Mouse (Mus musculus): ENCODE measurements around the gene Pde11a. TPM values are rescaled to one million over a fixed set of nuclear protein-coding genes. Genes with fewer than 3 reads are reported as not detected.

Pde11a gene
- polyA plus RNA-seq, 1 experiment from 2014 or later, result 0.52 TPM

- ATAC-seq (ENCODE audit: insufficient number of reproducible peaks, low FRiP score, low TSS enrichment, low read depth), result no peak
- H3K27ac ChIP-seq (replicated peaks; ENCODE audit: low read depth, low read length), result no peak overlapping the region
- no peaks in the 10 kb centered on the region for H3K9me3 ChIP-seq (ENCODE audit: control insufficient read depth, low read length)
- no peak overlapping the region for H3K9ac ChIP-seq (ENCODE audit: low read length)
- peaks cover 1% of the 10 kb centered on the region; the same call in 1 of the 2 replicates for H3K4me1 ChIP-seq (ENCODE audit: control insufficient read depth, insufficient read depth, low read length)
- no peak overlapping the region for H3K4me2 ChIP-seq (ENCODE audit: low read depth, severe bottlenecking)
- 14% methylated on average over 6 of the region's 6 CpGs for WGBS
- H3K4me3 ChIP-seq (ENCODE audit: low read depth, low read length), result no peak overlapping the region
- H3K27me3 ChIP-seq (ENCODE audit: control insufficient read depth, insufficient read depth, low read length), result no peaks in the 10 kb centered on the region
- H3K36me3 ChIP-seq (ENCODE audit: control insufficient read depth, insufficient read depth, low read length), result no peaks in the 10 kb centered on the region
- peak; percentile 75 for DNase-seq (ENCODE audit: low spot score)
Measured at GRCm38 (mm10) chr2:76114734-76115133, 223.8 kb downstream of the Pde11a start.

- Histone ChIP-seq H3K36me3 (ENCODE audit: control insufficient read depth, insufficient read depth, low read length) (no peaks in the 10 kb centered on the region), H3K27me3 (ENCODE audit: control insufficient read depth, insufficient read depth, low read length) (no peaks in the 10 kb centered on the region), H3K4me2 (ENCODE audit: low read depth, severe bottlenecking) (no peak overlapping the region), H3K9me3 (ENCODE audit: control insufficient read depth, low read length) (no peaks in the 10 kb centered on the region), H3K4me1 (ENCODE audit: control insufficient read depth, insufficient read depth, low read length) (peaks cover 14% of the 10 kb centered on the region), H3K4me3 (ENCODE audit: low read depth, low read length) (no peak overlapping the region), H3K27ac (replicated peaks; ENCODE audit: low read depth, low read length) (no peak overlapping the region), H3K9ac (ENCODE audit: low read length) (no peak overlapping the region)
- DNase-seq (ENCODE audit: low spot score), result no peak
- no peak for ATAC-seq (ENCODE audit: insufficient number of reproducible peaks, low FRiP score, low TSS enrichment, low read depth)
- WGBS, result 42% methylated on average over 8 of the region's 8 CpGs
Measured at GRCm38 (mm10) chr2:76109653-76110052, 228.9 kb downstream of the Pde11a start.

- no peaks in the 10 kb centered on the region; the same call in 1 of the 2 replicates for H3K4me1 ChIP-seq (ENCODE audit: control insufficient read depth, insufficient read depth, low read length)
- ATAC-seq (ENCODE audit: insufficient number of reproducible peaks, low FRiP score, low TSS enrichment, low read depth) (no peak), DNase-seq (ENCODE audit: low spot score) (peak; percentile 66)
- H3K36me3 ChIP-seq (ENCODE audit: control insufficient read depth, insufficient read depth, low read length), result no peaks in the 10 kb centered on the region
- 17% methylated on average over 14 of the region's 14 CpGs for WGBS
- no peak overlapping the region for H3K4me2 ChIP-seq (ENCODE audit: low read depth, severe bottlenecking)
- H3K9me3 ChIP-seq (ENCODE audit: control insufficient read depth, low read length), result no peaks in the 10 kb centered on the region
- H3K9ac ChIP-seq (ENCODE audit: low read length), result no peak overlapping the region
- H3K27me3 ChIP-seq (ENCODE audit: control insufficient read depth, insufficient read depth, low read length), result no peaks in the 10 kb centered on the region
- H3K27ac ChIP-seq (replicated peaks; ENCODE audit: low read depth, low read length), result no peak overlapping the region
- no peak overlapping the region for H3K4me3 ChIP-seq (ENCODE audit: low read depth, low read length)
Measured at GRCm38 (mm10) chr2:76101889-76102602, 236.5 kb downstream of the Pde11a start.

- Histone ChIP-seq H3K4me1 (ENCODE audit: control insufficient read depth, insufficient read depth, low read length) (no peaks in the 10 kb centered on the region; the same call in 1 of the 2 replicates), H3K9ac (ENCODE audit: low read length) (no peak overlapping the region), H3K4me2 (ENCODE audit: low read depth, severe bottlenecking) (no peak overlapping the region), H3K9me3 (ENCODE audit: control insufficient read depth, low read length) (no peaks in the 10 kb centered on the region), H3K4me3 (ENCODE audit: low read depth, low read length) (no peak overlapping the region), H3K36me3 (ENCODE audit: control insufficient read depth, insufficient read depth, low read length) (no peaks in the 10 kb centered on the region), H3K27ac (replicated peaks; ENCODE audit: low read depth, low read length) (no peak overlapping the region), H3K27me3 (ENCODE audit: control insufficient read depth, insufficient read depth, low read length) (no peaks in the 10 kb centered on the region)
- DNase-seq (ENCODE audit: low spot score) (no peak), ATAC-seq (ENCODE audit: insufficient number of reproducible peaks, low FRiP score, low TSS enrichment, low read depth) (no peak)
- WGBS, result 74% methylated on average over 9 of the region's 9 CpGs
Measured at GRCm38 (mm10) chr2:76100597-76100996, 238.0 kb downstream of the Pde11a start.

- DNase-seq (ENCODE audit: low spot score) (no peak), ATAC-seq (ENCODE audit: insufficient number of reproducible peaks, low FRiP score, low TSS enrichment, low read depth) (no peak)
- WGBS, result 38% methylated on average over 9 of the region's 9 CpGs
Measured at GRCm38 (mm10) chr2:76099726-76100347, 238.7 kb downstream of the Pde11a start.

GRCm38 (mm10) chr2:76098381-76098780, 240.2 kb downstream of the Pde11a start:
- DNase-seq (ENCODE audit: low spot score) (no peak), ATAC-seq (ENCODE audit: insufficient number of reproducible peaks, low FRiP score, low TSS enrichment, low read depth) (no peak)

More at GRCm38 (mm10) chr2:76099726-76100347, 238.7 kb downstream of the Pde11a start:
- H3K27ac ChIP-seq (replicated peaks; ENCODE audit: low read depth, low read length), result no peak overlapping the region
- no peaks in the 10 kb centered on the region; the same call in 1 of the 2 replicates for H3K4me1 ChIP-seq (ENCODE audit: control insufficient read depth, insufficient read depth, low read length)
- no peaks in the 10 kb centered on the region for H3K27me3 ChIP-seq (ENCODE audit: control insufficient read depth, insufficient read depth, low read length)
- H3K36me3 ChIP-seq (ENCODE audit: control insufficient read depth, insufficient read depth, low read length), result no peaks in the 10 kb centered on the region
- H3K4me3 ChIP-seq (ENCODE audit: low read depth, low read length), result no peak overlapping the region
- no peak overlapping the region for H3K9ac ChIP-seq (ENCODE audit: low read length)
- H3K4me2 ChIP-seq (ENCODE audit: low read depth, severe bottlenecking), result no peak overlapping the region
- H3K9me3 ChIP-seq (ENCODE audit: control insufficient read depth, low read length), result no peaks in the 10 kb centered on the region

GRCm38 (mm10) chr2:76097847-76098246, 240.7 kb downstream of the Pde11a start:
- Histone ChIP-seq H3K4me1 (ENCODE audit: control insufficient read depth, insufficient read depth, low read length) (peaks cover 3% of the 10 kb centered on the region; the same call in 1 of the 2 replicates), H3K27ac (replicated peaks; ENCODE audit: low read depth, low read length) (no peak overlapping the region), H3K4me3 (ENCODE audit: low read depth, low read length) (no peak overlapping the region), H3K4me2 (ENCODE audit: low read depth, severe bottlenecking) (no peak overlapping the region), H3K27me3 (ENCODE audit: control insufficient read depth, insufficient read depth, low read length) (no peaks in the 10 kb centered on the region), H3K9ac (ENCODE audit: low read length) (no peak overlapping the region), H3K36me3 (ENCODE audit: control insufficient read depth, insufficient read depth, low read length) (no peaks in the 10 kb centered on the region), H3K9me3 (ENCODE audit: control insufficient read depth, low read length) (no peaks in the 10 kb centered on the region)
- DNase-seq (ENCODE audit: low spot score) (no peak), ATAC-seq (ENCODE audit: insufficient number of reproducible peaks, low FRiP score, low TSS enrichment, low read depth) (no peak)
- 32% methylated on average over 7 of the region's 7 CpGs for WGBS

More at GRCm38 (mm10) chr2:76098381-76098780, 240.2 kb downstream of the Pde11a start:
- H3K9me3 ChIP-seq (ENCODE audit: control insufficient read depth, low read length), result no peaks in the 10 kb centered on the region
- no peak overlapping the region for H3K27ac ChIP-seq (replicated peaks; ENCODE audit: low read depth, low read length)
- H3K4me3 ChIP-seq (ENCODE audit: low read depth, low read length), result no peak overlapping the region
- WGBS, result 13% methylated on average over 8 of the region's 8 CpGs
- H3K4me1 ChIP-seq (ENCODE audit: control insufficient read depth, insufficient read depth, low read length), result peaks cover 3% of the 10 kb centered on the region; the same call in 1 of the 2 replicates
- H3K27me3 ChIP-seq (ENCODE audit: control insufficient read depth, insufficient read depth, low read length), result no peaks in the 10 kb centered on the region
- H3K36me3 ChIP-seq (ENCODE audit: control insufficient read depth, insufficient read depth, low read length), result no peaks in the 10 kb centered on the region
- H3K9ac ChIP-seq (ENCODE audit: low read length), result no peak overlapping the region
- H3K4me2 ChIP-seq (ENCODE audit: low read depth, severe bottlenecking), result no peak overlapping the region

- ATAC-seq (ENCODE audit: insufficient number of reproducible peaks, low FRiP score, low TSS enrichment, low read depth) (no peak), DNase-seq (ENCODE audit: low spot score) (no peak)
- Histone ChIP-seq H3K9ac (ENCODE audit: low read length) (no peak overlapping the region), H3K27me3 (ENCODE audit: control insufficient read depth, insufficient read depth, low read length) (no peaks in the 10 kb centered on the region), H3K27ac (replicated peaks; ENCODE audit: low read depth, low read length) (no peak overlapping the region), H3K36me3 (ENCODE audit: control insufficient read depth, insufficient read depth, low read length) (no peaks in the 10 kb centered on the region), H3K4me2 (ENCODE audit: low read depth, severe bottlenecking) (no peak overlapping the region), H3K4me1 (ENCODE audit: control insufficient read depth, insufficient read depth, low read length) (peaks cover 3% of the 10 kb centered on the region; the same call in 1 of the 2 replicates), H3K4me3 (ENCODE audit: low read depth, low read length) (no peak overlapping the region), H3K9me3 (ENCODE audit: control insufficient read depth, low read length) (no peaks in the 10 kb centered on the region)
- 83% methylated on average over 8 of the region's 8 CpGs for WGBS
Measured at GRCm38 (mm10) chr2:76097284-76097683, 241.3 kb downstream of the Pde11a start.

Measured in limb, embryonic 11.5 days (tissue).